Mouse (Mus musculus): ENCODE data around the gene Il17rd. TPM values are rescaled to one million over a fixed set of nuclear protein-coding genes. Genes with fewer than 3 reads are reported as not detected.

Gene Il17rd
- polyA plus RNA-seq (2015; fragmentation: Nextera tagmentation; extraction: Ambion mirVana), result 2.0 and 2.4 TPM in 2 replicates

DNA sequence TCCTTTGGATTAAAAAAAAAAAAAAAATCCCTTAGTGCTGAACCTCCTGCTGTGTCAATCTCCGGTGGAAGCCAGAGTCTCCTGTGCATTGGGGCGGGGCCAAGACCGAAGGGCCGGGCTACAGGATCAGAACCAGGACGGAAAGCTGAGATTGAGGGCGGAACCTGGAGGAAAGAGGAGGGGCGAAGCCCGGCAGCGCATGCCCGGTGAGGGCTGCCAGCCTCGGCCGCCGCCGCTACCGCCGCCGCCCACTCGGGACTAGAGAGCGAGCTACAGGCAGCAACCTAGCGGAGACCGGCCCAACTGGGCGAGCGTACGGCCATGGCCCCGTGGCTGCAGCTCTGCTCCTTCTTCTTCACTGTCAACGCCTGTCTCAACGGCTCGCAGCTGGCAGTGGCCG, at the start of gene Il17rd:
TSS of gene Il17rd (plus strand) at position 159 of the 400 bp plus-strand sequence.
- no peaks in the 10 kb centered on the region for H3K36me3 ChIP-seq
- peak within 1 kb of the TSS; percentile 48 for H3K27ac ChIP-seq
- ATAC-seq (ENCODE audit: borderline replicate concordance, extremely low read depth, low FRiP score, low TSS enrichment), result peak; percentile 92
- H3K4me3 ChIP-seq, result peak within 1 kb of the TSS; percentile 76
- H3K27me3 ChIP-seq, result peaks cover 14% of the 10 kb centered on the region
- peak within 1 kb of the TSS; percentile 61 for H3K9ac ChIP-seq
- H3K4me2 ChIP-seq, result peak within 1 kb of the TSS; percentile 90
- peaks cover 24% of the 10 kb centered on the region for H3K4me1 ChIP-seq
- WGBS, result 0% methylated on average over 29 of the region's 29 CpGs
- no peaks in the 10 kb centered on the region for H3K9me3 ChIP-seq

DNA sequence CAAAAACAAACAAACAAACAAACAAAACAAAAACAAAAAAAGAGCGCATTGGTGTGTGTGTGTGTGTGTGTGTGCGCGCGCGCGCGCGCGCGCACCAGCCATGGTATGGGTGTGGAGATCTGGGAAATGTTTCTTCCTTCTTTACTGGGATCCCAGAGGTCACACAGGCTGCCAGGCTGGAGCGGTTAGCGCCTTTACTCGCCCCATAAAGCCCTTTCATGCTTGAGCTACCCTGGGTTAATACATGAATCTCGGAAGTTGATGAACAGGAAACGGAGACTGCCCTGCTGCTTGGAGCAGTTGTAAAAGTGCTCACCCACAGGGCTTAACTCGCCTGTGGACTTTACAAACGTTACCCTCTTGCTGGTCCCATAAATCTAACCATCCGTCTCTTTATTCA, 47.1 kb upstream of the Il17rd start:
- Histone ChIP-seq H3K27ac (no peak overlapping the region), H3K4me3 (no peak overlapping the region), H3K9me3 (no peaks in the 10 kb centered on the region), H3K9ac (no peak overlapping the region), H3K36me3 (no peaks in the 10 kb centered on the region), H3K4me2 (no peak overlapping the region), H3K27me3 (peaks cover 11% of the 10 kb centered on the region; the same call in 1 of the 2 replicates), H3K4me1 (peaks cover 7% of the 10 kb centered on the region; the same call in 1 of the 2 replicates)
- no peak for ATAC-seq (ENCODE audit: borderline replicate concordance, extremely low read depth, low FRiP score, low TSS enrichment)
- WGBS, result 74% methylated on average over 18 of the region's 18 CpGs

DNA sequence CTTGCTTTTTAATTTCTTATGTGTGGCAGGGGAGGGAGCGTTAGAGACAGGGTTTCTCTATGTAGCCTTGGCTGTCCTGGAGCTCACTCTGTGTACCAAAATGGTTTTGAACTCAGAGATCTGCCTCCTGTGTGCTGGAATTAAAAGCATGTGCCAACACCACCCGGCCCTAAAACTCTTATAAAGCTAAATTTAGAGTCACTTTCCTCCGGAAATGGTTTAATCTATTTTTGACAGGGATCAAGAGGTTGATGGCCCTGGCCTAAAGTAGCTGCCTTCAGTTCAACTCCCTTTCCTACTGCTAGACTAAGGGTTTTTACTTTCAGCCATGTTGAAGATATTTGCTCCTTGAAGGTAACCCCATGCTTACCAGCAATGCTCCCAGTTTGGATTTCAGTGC, 45.3 kb upstream of the Il17rd start:
- Histone ChIP-seq H3K4me2 (no peak overlapping the region), H3K9me3 (no peaks in the 10 kb centered on the region), H3K27ac (no peak overlapping the region)

DNA sequence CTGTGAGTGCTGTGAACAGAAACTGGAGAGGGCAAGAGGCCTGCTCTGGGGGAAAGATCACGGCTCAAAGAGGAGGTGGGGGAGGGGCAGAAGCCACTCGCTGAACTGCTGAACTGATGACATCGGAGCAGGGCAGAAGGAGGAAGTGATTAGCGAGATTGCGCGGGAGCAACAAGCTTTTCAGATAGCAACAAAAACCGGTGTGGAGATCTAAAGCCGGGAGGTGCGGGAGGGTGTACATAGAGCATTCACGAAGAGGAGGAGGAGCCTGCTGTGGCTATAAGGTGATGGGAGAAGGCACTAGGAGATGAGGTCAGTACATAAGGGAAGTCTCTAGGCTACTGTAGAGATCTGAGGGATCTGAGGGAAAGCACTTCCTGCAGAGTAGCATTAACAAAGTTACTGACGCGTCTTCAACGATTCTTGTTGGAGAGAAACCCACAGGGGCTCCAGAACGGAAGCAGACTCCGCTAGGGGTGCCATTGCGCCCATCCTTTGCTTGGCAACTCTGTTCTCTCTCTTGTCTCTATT, 44.5 kb upstream of the Il17rd start, which contains the start of gene Hesx1:
TSS of gene Hesx1 (plus strand) at position 206 of the 531 bp plus-strand sequence.
- Histone ChIP-seq H3K4me1 (peaks cover 7% of the 10 kb centered on the region; the same call in 1 of the 2 replicates), H3K9ac (peak within 1 kb of the TSS; percentile 13; the same call in 1 of the 2 replicates)
- no peak for ATAC-seq (ENCODE audit: borderline replicate concordance, extremely low read depth, low FRiP score, low TSS enrichment)

More for the DNA sequence above, 45.3 kb upstream of the Il17rd start:
- no peak for ATAC-seq (ENCODE audit: borderline replicate concordance, extremely low read depth, low FRiP score, low TSS enrichment)
- Histone ChIP-seq H3K4me1 (peaks cover 7% of the 10 kb centered on the region; the same call in 1 of the 2 replicates), H3K27me3 (peaks cover 11% of the 10 kb centered on the region; the same call in 1 of the 2 replicates), H3K36me3 (no peaks in the 10 kb centered on the region), H3K9ac (no peak overlapping the region), H3K4me3 (no peak overlapping the region)
- WGBS, result 44% methylated on average over 3 of the region's 3 CpGs

DNA sequence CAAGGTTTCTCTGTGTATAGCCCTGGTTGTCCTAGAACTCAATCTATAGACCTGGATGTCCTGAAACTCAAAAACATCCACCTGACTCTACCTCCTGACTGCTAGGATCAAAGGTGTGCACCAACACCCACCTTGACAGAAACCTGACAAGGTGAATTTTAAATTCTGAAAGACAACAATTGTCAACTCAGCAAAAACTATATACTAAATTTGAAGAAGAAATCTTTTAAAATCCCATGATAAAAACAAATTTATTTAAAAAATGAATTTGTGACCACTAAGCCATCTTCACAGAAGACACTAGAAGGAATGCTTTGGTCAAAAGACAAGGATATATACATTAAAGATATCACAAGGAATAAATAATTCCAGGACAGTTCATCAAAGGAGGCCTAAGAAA, 42.5 kb upstream of the Il17rd start:
- Histone ChIP-seq H3K9me3 (no peaks in the 10 kb centered on the region), H3K9ac (no peak overlapping the region), H3K27ac (no peak overlapping the region), H3K4me1 (peaks cover 7% of the 10 kb centered on the region; the same call in 1 of the 2 replicates), H3K27me3 (peaks cover 24% of the 10 kb centered on the region), H3K4me3 (no peak overlapping the region), H3K36me3 (no peaks in the 10 kb centered on the region), H3K4me2 (no peak overlapping the region)
- ATAC-seq (ENCODE audit: borderline replicate concordance, extremely low read depth, low FRiP score, low TSS enrichment), result no peak

More for the DNA sequence above, 44.5 kb upstream of the Il17rd start, which contains the start of gene Hesx1:
- Histone ChIP-seq H3K27ac (no peak within 1 kb of the TSS), H3K9me3 (no peaks in the 10 kb centered on the region), H3K27me3 (peaks cover 11% of the 10 kb centered on the region; the same call in 1 of the 2 replicates), H3K4me2 (peak within 1 kb of the TSS; percentile 53), H3K4me3 (peak within 1 kb of the TSS; percentile 29), H3K36me3 (no peaks in the 10 kb centered on the region)
- 5% methylated on average over 16 of the region's 16 CpGs for WGBS

DNA sequence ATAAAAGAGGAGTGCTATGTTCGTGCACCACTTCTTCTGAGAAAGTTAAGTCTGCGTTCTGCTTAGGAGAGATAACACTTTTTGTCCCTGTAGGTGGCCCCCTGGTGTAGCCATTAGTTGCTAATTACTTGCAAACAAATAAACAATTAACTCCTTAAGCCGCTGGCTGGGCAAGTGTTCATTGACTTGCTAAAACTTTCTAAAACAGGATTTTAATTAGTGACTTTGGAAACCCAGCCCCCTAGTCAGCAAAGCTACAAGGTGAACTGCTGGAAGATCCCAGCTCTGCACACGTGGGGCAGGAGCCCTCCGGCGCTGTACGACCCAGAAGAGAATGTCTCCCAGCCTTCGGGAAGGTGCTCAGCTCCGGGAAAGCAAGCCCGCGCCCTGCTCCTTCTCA, 38.4 kb upstream of the Il17rd start:
- Histone ChIP-seq H3K4me1 (no peaks in the 10 kb centered on the region), H3K9ac (no peak overlapping the region), H3K36me3 (no peaks in the 10 kb centered on the region), H3K27ac (no peak overlapping the region), H3K4me2 (no peak overlapping the region), H3K9me3 (no peaks in the 10 kb centered on the region), H3K27me3 (peaks cover 22% of the 10 kb centered on the region), H3K4me3 (no peak overlapping the region)
- no peak for ATAC-seq (ENCODE audit: borderline replicate concordance, extremely low read depth, low FRiP score, low TSS enrichment)
- WGBS, result 8% methylated on average over 11 of the region's 11 CpGs

DNA sequence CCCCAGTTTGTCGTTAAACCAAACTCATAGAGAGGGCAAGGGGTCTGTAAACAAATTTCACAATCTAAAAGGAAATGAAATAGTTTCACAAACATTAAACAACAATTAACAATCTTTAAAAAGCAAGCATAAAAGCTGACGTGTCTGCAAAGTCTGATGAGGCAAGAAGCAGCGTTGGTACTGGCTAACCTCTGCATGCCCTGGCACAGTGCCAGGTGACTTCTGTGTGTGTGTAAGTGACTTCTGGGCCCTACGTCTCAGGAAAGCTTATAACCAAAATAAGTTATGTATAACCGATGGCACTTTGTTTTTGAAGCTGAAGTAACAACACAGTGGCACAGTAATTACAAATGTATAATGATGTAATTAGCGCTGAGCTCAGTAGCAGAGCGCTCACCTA, 33.8 kb upstream of the Il17rd start:
- Histone ChIP-seq H3K36me3 (no peaks in the 10 kb centered on the region), H3K27ac (no peak overlapping the region), H3K4me1 (no peaks in the 10 kb centered on the region), H3K27me3 (peaks cover 42% of the 10 kb centered on the region), H3K4me2 (no peak overlapping the region), H3K4me3 (no peak overlapping the region), H3K9me3 (no peaks in the 10 kb centered on the region), H3K9ac (no peak overlapping the region)
- WGBS, result 53% methylated on average over 7 of the region's 7 CpGs
- no peak for ATAC-seq (ENCODE audit: borderline replicate concordance, extremely low read depth, low FRiP score, low TSS enrichment)

DNA sequence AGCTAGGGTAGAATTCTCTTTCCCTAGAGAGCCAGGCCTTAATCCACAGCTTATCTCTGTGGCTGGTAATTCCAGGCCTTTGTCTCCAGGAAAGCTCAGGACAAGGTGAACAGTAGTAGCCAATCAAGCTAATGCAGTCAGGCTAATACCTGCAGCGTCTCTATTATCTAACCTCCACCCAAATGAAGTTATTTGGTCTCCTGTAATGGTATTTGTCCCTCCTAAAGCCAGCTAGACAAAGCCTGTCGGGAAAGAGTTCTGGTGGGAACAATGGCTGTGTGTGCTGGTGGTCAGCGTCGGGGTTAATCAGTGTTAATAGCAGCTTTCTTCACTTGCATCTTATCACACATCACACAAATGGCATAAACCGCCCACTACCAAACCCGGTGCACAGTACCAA, 32.8 kb upstream of the Il17rd start:
- Histone ChIP-seq H3K27ac (no peak overlapping the region), H3K9me3 (no peaks in the 10 kb centered on the region), H3K9ac (no peak overlapping the region), H3K4me3 (no peak overlapping the region), H3K4me2 (no peak overlapping the region), H3K36me3 (no peaks in the 10 kb centered on the region), H3K27me3 (peaks cover 40% of the 10 kb centered on the region), H3K4me1 (no peaks in the 10 kb centered on the region)
- ATAC-seq (ENCODE audit: borderline replicate concordance, extremely low read depth, low FRiP score, low TSS enrichment), result no peak
- 43% methylated on average over 6 of the region's 6 CpGs for WGBS

DNA sequence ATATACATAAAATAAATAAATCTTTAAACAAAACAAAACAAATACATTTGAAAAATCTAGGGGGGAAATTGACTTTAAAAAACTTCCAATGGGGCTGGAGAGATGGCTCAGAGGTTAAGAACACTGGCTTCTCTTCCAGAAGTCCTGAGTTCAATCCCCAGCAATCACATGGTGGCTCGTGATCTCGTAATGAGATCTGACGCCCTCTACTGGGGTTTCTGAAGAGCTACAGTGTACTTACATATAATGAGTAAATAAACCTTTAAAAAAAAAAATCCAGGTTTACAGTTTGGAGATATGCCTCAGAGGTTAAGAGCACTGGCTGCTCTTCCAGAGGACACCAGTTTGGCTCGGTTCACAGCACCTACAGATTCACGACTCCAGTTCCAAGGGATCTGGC, 27.2 kb upstream of the Il17rd start:
- H3K4me2 ChIP-seq, result no peak overlapping the region
- H3K36me3 ChIP-seq, result no peaks in the 10 kb centered on the region
- H3K27me3 ChIP-seq, result peaks cover 39% of the 10 kb centered on the region
- no peak overlapping the region for H3K27ac ChIP-seq
- H3K4me3 ChIP-seq, result no peak overlapping the region
- H3K4me1 ChIP-seq, result no peaks in the 10 kb centered on the region
- 71% methylated on average over 5 of the region's 5 CpGs for WGBS
- H3K9me3 ChIP-seq, result no peaks in the 10 kb centered on the region
- H3K9ac ChIP-seq, result no peak overlapping the region
- ATAC-seq (ENCODE audit: borderline replicate concordance, extremely low read depth, low FRiP score, low TSS enrichment), result no peak

DNA sequence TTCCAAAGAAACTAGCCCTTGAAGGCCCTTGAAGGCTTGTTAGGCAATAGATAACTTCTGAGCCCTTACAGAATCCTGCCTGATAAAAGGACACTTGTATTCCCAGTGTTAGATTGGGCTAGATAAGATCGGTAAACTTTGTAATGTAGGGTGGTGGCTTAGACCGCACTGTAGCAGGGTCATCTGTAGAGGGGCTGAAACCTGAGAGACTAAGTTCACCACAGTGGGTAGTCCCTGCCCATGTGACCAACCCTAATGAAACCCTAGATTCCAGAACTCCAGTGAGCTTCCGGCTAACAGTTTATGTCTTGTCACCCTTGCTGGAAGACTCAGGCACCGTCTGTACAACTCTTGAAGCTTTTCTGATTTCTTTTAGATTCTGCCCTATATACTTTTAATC, 25.1 kb upstream of the Il17rd start:
- Histone ChIP-seq H3K27me3 (peaks cover 26% of the 10 kb centered on the region; the same call in 1 of the 2 replicates), H3K4me3 (no peak overlapping the region), H3K4me1 (no peaks in the 10 kb centered on the region), H3K9ac (no peak overlapping the region), H3K4me2 (no peak overlapping the region), H3K9me3 (no peaks in the 10 kb centered on the region), H3K27ac (no peak overlapping the region), H3K36me3 (no peaks in the 10 kb centered on the region)
- WGBS, result 31% methylated on average over 4 of the region's 4 CpGs
- ATAC-seq (ENCODE audit: borderline replicate concordance, extremely low read depth, low FRiP score, low TSS enrichment), result peak; percentile 52; the same call in 1 of the 2 replicates

DNA sequence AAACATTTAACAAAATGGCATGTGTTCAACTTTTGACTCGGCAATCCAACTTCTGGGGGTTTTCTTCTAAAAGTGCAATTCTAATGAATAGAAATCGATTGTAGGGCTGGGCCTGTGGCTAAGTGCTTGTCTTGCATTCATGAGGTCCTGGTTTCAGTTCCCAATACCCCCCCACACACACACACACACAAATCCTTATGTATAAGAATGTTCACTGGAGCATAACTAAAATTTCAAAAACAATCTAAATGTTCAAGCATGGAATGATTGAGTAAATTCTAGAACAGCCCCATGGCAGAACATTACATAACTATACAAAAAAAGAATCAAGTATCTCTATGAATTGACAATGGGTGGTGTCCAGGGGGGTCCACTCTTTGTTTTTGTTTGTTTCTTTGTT, 20.8 kb upstream of the Il17rd start:
- no peak overlapping the region for H3K4me2 ChIP-seq
- no peaks in the 10 kb centered on the region for H3K9me3 ChIP-seq
- H3K9ac ChIP-seq, result no peak overlapping the region
- H3K27ac ChIP-seq, result no peak overlapping the region
- H3K4me3 ChIP-seq, result no peak overlapping the region
- peaks cover 43% of the 10 kb centered on the region; the same call in 1 of the 2 replicates for H3K27me3 ChIP-seq
- no peak for ATAC-seq (ENCODE audit: borderline replicate concordance, extremely low read depth, low FRiP score, low TSS enrichment)
- 0 out of 2 replicates have a peak, but pooled peaks cover 6% of the 10 kb centered on the region for H3K4me1 ChIP-seq
- 94% methylated on average over 2 of the region's 2 CpGs for WGBS
- no peaks in the 10 kb centered on the region for H3K36me3 ChIP-seq

DNA sequence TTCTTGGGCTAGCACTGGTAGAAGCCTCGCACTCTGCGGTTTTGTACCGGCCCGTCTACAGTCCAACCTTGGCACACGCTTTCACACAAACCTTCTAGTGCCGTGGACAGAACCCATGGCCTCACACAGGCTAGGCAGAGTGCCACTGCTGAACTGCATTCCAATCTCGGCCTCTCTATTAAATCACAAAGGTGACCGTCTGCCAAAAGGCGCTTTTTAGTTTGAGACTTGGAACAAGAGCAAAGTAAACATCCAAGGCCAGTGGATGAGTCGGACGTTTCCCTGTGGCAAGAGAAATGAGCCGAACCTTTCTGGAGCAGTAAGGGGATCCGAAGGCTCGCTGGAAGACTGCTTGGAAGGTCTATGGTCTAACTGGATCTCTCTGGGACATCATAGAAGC, 18.9 kb upstream of the Il17rd start:
- Histone ChIP-seq H3K9ac (no peak overlapping the region), H3K27me3 (peaks cover 50% of the 10 kb centered on the region; the same call in 1 of the 2 replicates), H3K27ac (no peak overlapping the region), H3K9me3 (no peaks in the 10 kb centered on the region), H3K4me3 (no peak overlapping the region), H3K4me2 (no peak overlapping the region), H3K36me3 (no peaks in the 10 kb centered on the region), H3K4me1 (0 out of 2 replicates have a peak, but pooled peaks cover 6% of the 10 kb centered on the region)
- no peak for ATAC-seq (ENCODE audit: borderline replicate concordance, extremely low read depth, low FRiP score, low TSS enrichment)
- WGBS, result 52% methylated on average over 14 of the region's 14 CpGs

Data from lung, embryonic 15.5 days (tissue).